Comparison of ENCODE assay signal across 18 mouse cellular contexts in the genomic region with DNA sequence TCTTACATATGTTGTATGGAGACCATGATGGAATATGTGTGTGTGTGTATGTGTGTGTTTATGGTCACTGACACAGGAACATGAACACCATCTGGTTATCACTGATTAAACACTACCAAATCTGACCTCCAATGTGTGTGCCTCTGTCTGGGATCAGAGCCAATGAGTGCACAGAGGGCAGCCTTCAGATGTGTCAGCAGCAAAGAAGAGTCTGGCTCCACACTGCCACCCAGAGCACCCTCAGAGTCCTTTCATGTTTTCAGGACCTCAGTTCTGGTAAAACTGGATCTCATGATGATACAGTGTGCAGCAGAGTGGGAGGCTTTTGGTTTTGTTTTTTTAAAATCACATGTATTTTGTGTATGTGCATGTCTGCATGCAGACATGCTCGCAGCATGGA. TPM values are rescaled to one million over a fixed set of nuclear protein-coding genes. Genes with fewer than 3 reads are reported as not detected.
A peak's percentile ranks its signal among the peaks of the same experiment; 100 is the strongest.
DNase-seq lines count a peak whose midpoint lies in the region; ATAC-seq and TF ChIP-seq lines count a peak whose summit lies in the region.
"Had no signal": no experiment of that assay in that cellular context is flagged by ENCODE, and none has a peak within 500 bp of the region (broad histone marks: within the 10 kb centered on the region; RNA-seq: fewer than 3 reads in every experiment).

No protein-coding gene starts in this region.

- no peak overlapping the region for H3K4me3 ChIP-seq in forebrain, embryonic 11.5 days (ENCODE audit: low read depth, low read length)
- no peak overlapping the region for H3K4me3 ChIP-seq in forebrain, embryonic 10.5 days
- no peak overlapping the region for H3K4me3 ChIP-seq in liver, postnatal 0 days (ENCODE audit: low read depth, low read length)
- no peak overlapping the region for H3K4me3 ChIP-seq in liver, embryonic 11.5 days (ENCODE audit: low read depth, low read length)
- H3K4me3 ChIP-seq: heart, embryonic 13.5 days; liver, embryonic 12.5 days; midbrain, embryonic 13.5 days; neural tube, embryonic 15.5 days had no signal

- H3K9me3 ChIP-seq in forebrain, embryonic 11.5 days (ENCODE audit: control insufficient read depth, low read length) = no peaks in the 10 kb centered on the region
- H3K9me3 ChIP-seq in forebrain, embryonic 10.5 days = no peaks in the 10 kb centered on the region
- H3K9me3 ChIP-seq in liver, postnatal 0 days (ENCODE audit: low read length) = no peaks in the 10 kb centered on the region
- H3K9me3 ChIP-seq in liver, embryonic 11.5 days (ENCODE audit: control insufficient read depth, low read length) = no peaks in the 10 kb centered on the region
- H3K9me3 ChIP-seq: heart, embryonic 13.5 days; liver, embryonic 12.5 days; midbrain, embryonic 13.5 days; neural tube, embryonic 15.5 days had no signal

- H3K27ac ChIP-seq in forebrain, embryonic 11.5 days (ENCODE audit: low read depth, low read length) = no peak overlapping the region
- no peak overlapping the region for H3K27ac ChIP-seq in forebrain, embryonic 10.5 days
- H3K27ac ChIP-seq in liver, postnatal 0 days (ENCODE audit: low read depth) = no peak overlapping the region
- no peak overlapping the region for H3K27ac ChIP-seq in liver, embryonic 11.5 days (ENCODE audit: low read depth, low read length)
- H3K27ac ChIP-seq: heart, embryonic 13.5 days; liver, embryonic 12.5 days; midbrain, embryonic 13.5 days; neural tube, embryonic 15.5 days had no signal

- H3K4me2 ChIP-seq in forebrain, embryonic 11.5 days (ENCODE audit: low read depth, low read length, severe bottlenecking) = no peak overlapping the region
- H3K4me2 ChIP-seq in liver, postnatal 0 days (ENCODE audit: low read depth, low read length) = no peak overlapping the region
- H3K4me2 ChIP-seq in liver, embryonic 11.5 days = no peak overlapping the region
- H3K4me2 ChIP-seq: heart, embryonic 13.5 days; liver, embryonic 12.5 days; midbrain, embryonic 13.5 days; neural tube, embryonic 15.5 days had no signal

- TF ChIP-seq CTCF in liver, postnatal 0 days (IDR thresholded peaks at IDR 0.05; ENCODE audit: low read depth) = peak; percentile 18; the same call in 1 of the 2 replicates

- 92% methylated on average over 1 of the region's 1 CpGs for WGBS in forebrain, embryonic 11.5 days
- 90% methylated on average over 1 of the region's 1 CpGs for WGBS in forebrain, embryonic 10.5 days
- WGBS in liver, postnatal 0 days (ENCODE audit: insufficient replicate concordance) = 69% methylated on average over 1 of the region's 1 CpGs
- 81% methylated on average over 1 of the region's 1 CpGs for WGBS in liver, embryonic 11.5 days

- intact Hi-C loops in left cerebral cortex, postnatal 25 days (cut with DNase I) = no loop called here

- H3K4me1 ChIP-seq in forebrain, embryonic 11.5 days (replicated peaks; ENCODE audit: control insufficient read depth, insufficient read depth, low read length) = 0 out of 2 replicates have a peak, but pooled peaks cover 2% of the 10 kb centered on the region
- H3K4me1 ChIP-seq in forebrain, embryonic 10.5 days = peaks cover 11% of the 10 kb centered on the region
- no peaks in the 10 kb centered on the region for H3K4me1 ChIP-seq in liver, postnatal 0 days (ENCODE audit: insufficient read depth)
- H3K4me1 ChIP-seq in liver, embryonic 11.5 days (replicated peaks; ENCODE audit: control insufficient read depth, insufficient read depth, low read length) = no peaks in the 10 kb centered on the region
- H3K4me1 ChIP-seq: liver, embryonic 12.5 days had no signal

- TF ChIP-seq EP300 in liver, postnatal 0 days (IDR thresholded peaks at IDR 0.05; ENCODE audit: low read depth) = no peak

- H3K36me3 ChIP-seq in forebrain, embryonic 11.5 days (ENCODE audit: control insufficient read depth, insufficient read depth, low read length) = no peaks in the 10 kb centered on the region
- H3K36me3 ChIP-seq in forebrain, embryonic 10.5 days (replicated peaks) = no peaks in the 10 kb centered on the region
- H3K36me3 ChIP-seq in liver, postnatal 0 days (replicated peaks; ENCODE audit: insufficient read depth, low read length) = no peaks in the 10 kb centered on the region
- no peaks in the 10 kb centered on the region for H3K36me3 ChIP-seq in liver, embryonic 11.5 days (ENCODE audit: control insufficient read depth, insufficient read depth, low read length)
- H3K36me3 ChIP-seq: heart, embryonic 13.5 days; liver, embryonic 12.5 days; midbrain, embryonic 13.5 days; neural tube, embryonic 15.5 days had no signal

- H3K9ac ChIP-seq in forebrain, embryonic 11.5 days (ENCODE audit: low read length) = no peak overlapping the region
- no peak overlapping the region for H3K9ac ChIP-seq in liver, postnatal 0 days (replicated peaks)
- H3K9ac ChIP-seq in liver, embryonic 11.5 days (ENCODE audit: low read depth, low read length) = no peak overlapping the region
- H3K9ac ChIP-seq: heart, embryonic 13.5 days; liver, embryonic 12.5 days; midbrain, embryonic 13.5 days; neural tube, embryonic 15.5 days had no signal

- ATAC-seq in forebrain, embryonic 11.5 days (replicated peaks; ENCODE audit: low FRiP score) = no peak
- ATAC-seq in liver, postnatal 0 days = no peak
- no peak for ATAC-seq in liver, embryonic 11.5 days (replicated peaks; ENCODE audit: low FRiP score)
- ATAC-seq: hindbrain, embryonic 16.5 days; liver, embryonic 12.5 days; midbrain, embryonic 13.5 days had no signal

- no peaks in the 10 kb centered on the region; the same call in 1 of the 2 replicates for H3K27me3 ChIP-seq in forebrain, embryonic 11.5 days (ENCODE audit: control insufficient read depth, insufficient read depth, low read length)
- H3K27me3 ChIP-seq in forebrain, embryonic 10.5 days (ENCODE audit: poor library complexity, severe bottlenecking) = peaks cover 22% of the 10 kb centered on the region
- H3K27me3 ChIP-seq in liver, postnatal 0 days (ENCODE audit: insufficient read depth, low read length) = peaks cover 9% of the 10 kb centered on the region; the same call in 1 of the 2 replicates
- peaks cover 8% of the 10 kb centered on the region for H3K27me3 ChIP-seq in liver, embryonic 11.5 days (replicated peaks; ENCODE audit: control insufficient read depth, insufficient read depth, low read length)

- peak; percentile 25 for DNase-seq in forebrain, embryonic 11.5 days (ENCODE audit: low spot score)
- DNase-seq in forebrain, embryonic 10.5 days (ENCODE audit: extremely low spot score, low spot score) = no peak
- no peak for DNase-seq in liver, postnatal 0 days
- DNase-seq in liver, embryonic 11.5 days (ENCODE audit: low spot score) = no peak
- peak; percentile 40 for DNase-seq in adrenal gland, adult 8-10 months
- peak; percentile 28 for DNase-seq in lung, postnatal 10 days
- DNase-seq in left cerebral cortex, postnatal 25 days (ENCODE audit: low spot score in 2 of 2) = no peak
- no peak for DNase-seq in right cerebral cortex, postnatal 36 days (ENCODE audit: low spot score in 2 of 2)
- DNase-seq: cerebellum, adult 11 months; layer of hippocampus, postnatal 36 days had no signal

RNA-seq across cellular contexts. Expression of a gene that starts 4.5 kb away (rescaled TPM):
- polyA plus RNA-seq in forebrain, embryonic 11.5 days (2014; fragmentation: Nextera tagmentation; extraction: Ambion mirVana) = 0.17 and 0.20 TPM in 2 replicates
- polyA plus RNA-seq in forebrain, embryonic 10.5 days (2016; fragmentation: Nextera tagmentation; extraction: Ambion mirVana) = 0.11 and 0.43 TPM in 2 replicates
- not detected in 2 replicates for polyA plus RNA-seq in liver, postnatal 0 days (2015; fragmentation: Nextera tagmentation; extraction: Ambion mirVana)
- polyA plus RNA-seq in liver, embryonic 11.5 days (2014; fragmentation: Nextera tagmentation; extraction: Ambion mirVana) = 0.17 TPM in 1 of 2 replicates, not detected in the other
- under 1 TPM; 0.23 to 0.68 (median 0.52) TPM for total RNA-seq in adrenal gland, adult 8-10 months (2022)
- total RNA-seq in left cerebral cortex, postnatal 25 days (2021) = not detected
- polyA plus RNA-seq: liver, embryonic 12.5 days; midbrain, embryonic 13.5 days had no signal

RNA-seq across cellular contexts. Expression of a gene that starts 6.4 kb away (rescaled TPM):
- polyA plus RNA-seq in forebrain, embryonic 11.5 days (2014; fragmentation: Nextera tagmentation; extraction: Ambion mirVana) = not detected in 2 replicates
- not detected in 2 replicates for polyA plus RNA-seq in forebrain, embryonic 10.5 days (2016; fragmentation: Nextera tagmentation; extraction: Ambion mirVana)
- polyA plus RNA-seq in liver, postnatal 0 days (2015; fragmentation: Nextera tagmentation; extraction: Ambion mirVana) = not detected in 2 replicates
- not detected in 2 replicates for polyA plus RNA-seq in liver, embryonic 11.5 days (2014; fragmentation: Nextera tagmentation; extraction: Ambion mirVana)
- total RNA-seq in adrenal gland, adult 8-10 months (2022) = not detected
- total RNA-seq in left cerebral cortex, postnatal 25 days (2021) = not detected
- total RNA-seq: gastrocnemius, adult 18-20 months; layer of hippocampus, postnatal 36 days had no signal
- polyA plus RNA-seq: liver, embryonic 12.5 days had no signal

RNA-seq across cellular contexts. Expression of a gene that starts 10.9 kb away (rescaled TPM):
- not detected in 2 replicates for polyA plus RNA-seq in forebrain, embryonic 11.5 days (2014; fragmentation: Nextera tagmentation; extraction: Ambion mirVana)
- polyA plus RNA-seq in forebrain, embryonic 10.5 days (2016; fragmentation: Nextera tagmentation; extraction: Ambion mirVana) = 0.11 TPM in 1 of 2 replicates, not detected in the other
- not detected in 2 replicates for polyA plus RNA-seq in liver, postnatal 0 days (2015; fragmentation: Nextera tagmentation; extraction: Ambion mirVana)
- polyA plus RNA-seq in liver, embryonic 11.5 days (2014; fragmentation: Nextera tagmentation; extraction: Ambion mirVana) = not detected in 2 replicates
- under 1 TPM in 1 of 4 experiments, not detected in 3; 0.32 TPM for total RNA-seq in adrenal gland, adult 8-10 months (2022)
- total RNA-seq in left cerebral cortex, postnatal 25 days (2021) = not detected
- total RNA-seq: layer of hippocampus, postnatal 36 days had no signal
- polyA plus RNA-seq: C2C12; heart, embryonic 13.5 days; hindbrain, embryonic 16.5 days; liver, embryonic 12.5 days; midbrain, embryonic 13.5 days; neural tube, embryonic 15.5 days had no signal

RNA-seq across cellular contexts. Expression of a gene that starts 12.1 kb away (rescaled TPM):
- polyA plus RNA-seq in forebrain, embryonic 11.5 days (2014; fragmentation: Nextera tagmentation; extraction: Ambion mirVana) = 9.1 and 12.1 TPM in 2 replicates
- 12.6 and 12.8 TPM in 2 replicates for polyA plus RNA-seq in forebrain, embryonic 10.5 days (2016; fragmentation: Nextera tagmentation; extraction: Ambion mirVana)
- polyA plus RNA-seq in liver, postnatal 0 days (2015; fragmentation: Nextera tagmentation; extraction: Ambion mirVana) = 2.2 and 3.2 TPM in 2 replicates
- polyA plus RNA-seq in liver, embryonic 11.5 days (2014; fragmentation: Nextera tagmentation; extraction: Ambion mirVana) = 27.5 and 29.1 TPM in 2 replicates
- total RNA-seq in adrenal gland, adult 8-10 months (2022) = 1 to 10 TPM; 1.8 to 3.7 (median 3.2) TPM
- 1 to 10 TPM; 2.2 to 3.3 TPM for total RNA-seq in left cerebral cortex, postnatal 25 days (2021)

RNA-seq across cellular contexts. Expression of a gene that starts 16.6 kb away (rescaled TPM):
- polyA plus RNA-seq in forebrain, embryonic 11.5 days (2014; fragmentation: Nextera tagmentation; extraction: Ambion mirVana) = not detected in 2 replicates
- polyA plus RNA-seq in forebrain, embryonic 10.5 days (2016; fragmentation: Nextera tagmentation; extraction: Ambion mirVana) = not detected in 2 replicates
- not detected in 2 replicates for polyA plus RNA-seq in liver, postnatal 0 days (2015; fragmentation: Nextera tagmentation; extraction: Ambion mirVana)
- not detected in 2 replicates for polyA plus RNA-seq in liver, embryonic 11.5 days (2014; fragmentation: Nextera tagmentation; extraction: Ambion mirVana)
- total RNA-seq in adrenal gland, adult 8-10 months (2022) = not detected
- not detected for total RNA-seq in left cerebral cortex, postnatal 25 days (2021)
- total RNA-seq: gastrocnemius, adult 18-20 months; layer of hippocampus, postnatal 36 days had no signal
- polyA plus RNA-seq: C2C12; heart, embryonic 13.5 days; hindbrain, embryonic 16.5 days; liver, embryonic 12.5 days; midbrain, embryonic 13.5 days; neural tube, embryonic 15.5 days; thymus, postnatal 0 days had no signal

Comparison
In these comparisons a context has a peak if more than half of its experiments do, and no peak if none do; other contexts are left out.
1. DNase-seq: peak in forebrain, embryonic 11.5 days (single experiment), adrenal gland, adult 8-10 months (single experiment) and lung, postnatal 10 days (single experiment); none in forebrain, embryonic 10.5 days (single experiment), liver, postnatal 0 days (single experiment), liver, embryonic 11.5 days (single experiment), left cerebral cortex, postnatal 25 days (0 of 2) and right cerebral cortex, postnatal 36 days (0 of 2).